Mouse (Mus musculus) hindbrain, embryonic 12.5 days (tissue): ENCODE data around the gene Ube3b. TPM values are rescaled to one million over a fixed set of nuclear protein-coding genes. Genes with fewer than 3 reads are reported as not detected.

Experiments used
- ATAC-seq: fragments of 200-750 bp; cut with Nextera tagmentation; 2 replicates; pipeline ENCODE4 v1.8.0; 2017; ENCODE audit warnings: moderate TSS enrichment; ENCODE audit not compliant: low FRiP score
- H3K27ac ChIP-seq: fragments of 300-500 bp; sonication (generic); 2 replicates; pipeline ENCODE4 v1.5.1; 2016; ENCODE audit warnings: mild to moderate bottlenecking
- H3K27me3 ChIP-seq: fragments of 300-500 bp; sonication (generic); 2 replicates; pipeline ENCODE4 v1.6.1; 2016; ENCODE audit warnings: mild to moderate bottlenecking
- H3K36me3 ChIP-seq: fragments of 300-500 bp; sonication (generic); 2 replicates; pipeline ENCODE4 v1.6.1; 2016; ENCODE audit warnings: mild to moderate bottlenecking
- H3K4me1 ChIP-seq: fragments of 300-500 bp; sonication (generic); 2 replicates; pipeline ENCODE4 v1.6.1; 2016
- H3K4me2 ChIP-seq: fragments of 300-500 bp; sonication (generic); replicated peaks from 2 replicates; pipeline ENCODE4 v1.6.1; 2016; ENCODE audit warnings: mild to moderate bottlenecking
- H3K4me3 ChIP-seq: fragments of 300-500 bp; sonication (generic); 2 replicates; pipeline ENCODE4 v1.5.1; 2016; ENCODE audit warnings: mild to moderate bottlenecking
- H3K9ac ChIP-seq: fragments of 300-500 bp; sonication (generic); 2 replicates; pipeline ENCODE4 v1.6.1; 2016; ENCODE audit warnings: mild to moderate bottlenecking, moderate library complexity
- H3K9me3 ChIP-seq: fragments of 300-500 bp; sonication (generic); replicated peaks from 2 replicates; pipeline ENCODE4 v1.6.1; 2016; ENCODE audit warnings: mild to moderate bottlenecking
- WGBS: fragments of 180-500 bp; shearing (Covaris S2); methylation state at CpG from one replicate; pipeline ENCODE4 v1.1.7; 2016; 5-methylcytosine and 5-hydroxymethylcytosine counted together
- polyA plus RNA-seq: library from polyadenylated mRNA; unstranded; fragments of >200 nt; fragmentation: Nextera tagmentation; extraction: Ambion mirVana; gene quantifications from 2 replicates; pipeline ENCODE4 v1.2.1, GENCODE M21; 2016

The Ube3b gene
- 57.9 and 58.2 TPM in 2 replicates for polyA plus RNA-seq

GRCm38 (mm10) chr5:114380209-114381012, at the start of gene Ube3b, which contains the start of gene Kctd10:
Ube3b (plus strand) TSS chr5:114380607.
Kctd10 (minus strand) TSS chr5:114380508.
- no peaks in the 10 kb centered on the region for H3K9me3 ChIP-seq
- peak; percentile 94 for ATAC-seq
- no peaks in the 10 kb centered on the region for H3K27me3 ChIP-seq
- H3K4me1 ChIP-seq: peaks cover 51% of the 10 kb centered on the region
- peak within 1 kb of the TSS; percentile 71 for H3K4me2 ChIP-seq
- WGBS: under 1% methylated on average over 73 of the region's 74 CpGs
- H3K4me3 ChIP-seq: peak within 1 kb of the TSS; percentile 92
- peak within 1 kb of the TSS; percentile 90 for H3K27ac ChIP-seq
- H3K9ac ChIP-seq: peak within 1 kb of the TSS; percentile 93
- H3K36me3 ChIP-seq: peaks cover 30% of the 10 kb centered on the region

GRCm38 (mm10) chr5:114342996-114343395, 37.4 kb upstream of the Ube3b start:
- WGBS: 79% methylated on average over 5 of the region's 5 CpGs
- ATAC-seq: no peak
- no peaks in the 10 kb centered on the region for H3K4me1 ChIP-seq
- no peak overlapping the region for H3K4me2 ChIP-seq
- 0 out of 2 replicates have a peak, but pooled peaks cover 5% of the 10 kb centered on the region for H3K27me3 ChIP-seq
- no peaks in the 10 kb centered on the region for H3K36me3 ChIP-seq
- no peak overlapping the region for H3K9ac ChIP-seq
- no peaks in the 10 kb centered on the region for H3K9me3 ChIP-seq
- no peak overlapping the region for H3K27ac ChIP-seq
- no peak overlapping the region for H3K4me3 ChIP-seq

GRCm38 (mm10) chr5:114343612-114344011, 36.8 kb upstream of the Ube3b start:
- WGBS: 88% methylated on average over 7 of the region's 7 CpGs
- H3K4me3 ChIP-seq: no peak overlapping the region
- H3K9ac ChIP-seq: no peak overlapping the region
- ATAC-seq: no peak
- H3K4me2 ChIP-seq: no peak overlapping the region
- H3K27me3 ChIP-seq: 0 out of 2 replicates have a peak, but pooled peaks cover 5% of the 10 kb centered on the region
- no peaks in the 10 kb centered on the region for H3K4me1 ChIP-seq
- H3K9me3 ChIP-seq: no peaks in the 10 kb centered on the region
- no peak overlapping the region for H3K27ac ChIP-seq
- no peaks in the 10 kb centered on the region for H3K36me3 ChIP-seq

- H3K27ac ChIP-seq: no peak overlapping the region
- no peak overlapping the region for H3K4me3 ChIP-seq
- no peaks in the 10 kb centered on the region for H3K27me3 ChIP-seq
- H3K9ac ChIP-seq: no peak overlapping the region
- H3K9me3 ChIP-seq: no peaks in the 10 kb centered on the region
- no peaks in the 10 kb centered on the region for H3K36me3 ChIP-seq
- H3K4me1 ChIP-seq: no peaks in the 10 kb centered on the region
- ATAC-seq: no peak
- no peak overlapping the region for H3K4me2 ChIP-seq
- 52% methylated on average over 3 of the region's 3 CpGs for WGBS
Measured at GRCm38 (mm10) chr5:114345538-114345937, 34.9 kb upstream of the Ube3b start.

- H3K27me3 ChIP-seq: no peaks in the 10 kb centered on the region
- WGBS: 85% methylated on average over 10 of the region's 10 CpGs
- no peaks in the 10 kb centered on the region for H3K36me3 ChIP-seq
- H3K4me2 ChIP-seq: no peak overlapping the region
- H3K9me3 ChIP-seq: no peaks in the 10 kb centered on the region
- no peak overlapping the region for H3K9ac ChIP-seq
- no peak overlapping the region for H3K4me3 ChIP-seq
- ATAC-seq: no peak
- no peak overlapping the region for H3K27ac ChIP-seq
- no peaks in the 10 kb centered on the region for H3K4me1 ChIP-seq
Measured at GRCm38 (mm10) chr5:114347005-114347404, 33.4 kb upstream of the Ube3b start.

- ATAC-seq: no peak
- Histone ChIP-seq H3K4me3 (no peak overlapping the region), H3K4me1 (no peaks in the 10 kb centered on the region), H3K36me3 (no peaks in the 10 kb centered on the region), H3K9me3 (no peaks in the 10 kb centered on the region), H3K27ac (no peak overlapping the region), H3K4me2 (no peak overlapping the region), H3K27me3 (no peaks in the 10 kb centered on the region), H3K9ac (no peak overlapping the region)
- 60% methylated on average over 10 of the region's 10 CpGs for WGBS
Measured at GRCm38 (mm10) chr5:114351490-114351889, 28.9 kb upstream of the Ube3b start.

GRCm38 (mm10) chr5:114356250-114356935, 24.0 kb upstream of the Ube3b start:
- Histone ChIP-seq H3K27ac (no peak overlapping the region), H3K9ac (no peak overlapping the region), H3K27me3 (no peaks in the 10 kb centered on the region), H3K4me1 (peaks cover 8% of the 10 kb centered on the region; the same call in 1 of the 2 replicates), H3K36me3 (peaks cover 14% of the 10 kb centered on the region), H3K4me2 (no peak overlapping the region), H3K9me3 (no peaks in the 10 kb centered on the region), H3K4me3 (no peak overlapping the region)
- no peak for ATAC-seq
- WGBS: 31% methylated on average over 7 of the region's 7 CpGs

- Histone ChIP-seq H3K4me3 (no peak overlapping the region), H3K36me3 (peaks cover 20% of the 10 kb centered on the region), H3K27me3 (no peaks in the 10 kb centered on the region), H3K4me1 (peaks cover 8% of the 10 kb centered on the region; the same call in 1 of the 2 replicates), H3K4me2 (no peak overlapping the region), H3K9ac (no peak overlapping the region), H3K9me3 (no peaks in the 10 kb centered on the region), H3K27ac (no peak overlapping the region)
- ATAC-seq: peak; percentile 29; the same call in 1 of the 2 replicates
- WGBS: 57% methylated on average over 23 of the region's 23 CpGs
Measured at GRCm38 (mm10) chr5:114356936-114357751, 23.3 kb upstream of the Ube3b start.

- no peak for ATAC-seq
- Histone ChIP-seq H3K9me3 (no peaks in the 10 kb centered on the region), H3K4me3 (no peak overlapping the region), H3K27me3 (no peaks in the 10 kb centered on the region), H3K27ac (no peak overlapping the region), H3K9ac (no peak overlapping the region), H3K4me1 (peaks cover 8% of the 10 kb centered on the region; the same call in 1 of the 2 replicates), H3K4me2 (no peak overlapping the region), H3K36me3 (peaks cover 37% of the 10 kb centered on the region)
- 72% methylated on average over 10 of the region's 10 CpGs for WGBS
Measured at GRCm38 (mm10) chr5:114358833-114359232, 21.6 kb upstream of the Ube3b start.

GRCm38 (mm10) chr5:114359586-114359985, 20.8 kb upstream of the Ube3b start:
- Histone ChIP-seq H3K9me3 (no peaks in the 10 kb centered on the region), H3K36me3 (peaks cover 43% of the 10 kb centered on the region), H3K27me3 (no peaks in the 10 kb centered on the region), H3K4me3 (no peak overlapping the region), H3K27ac (no peak overlapping the region), H3K4me1 (peaks cover 8% of the 10 kb centered on the region; the same call in 1 of the 2 replicates), H3K4me2 (no peak overlapping the region), H3K9ac (no peak overlapping the region)
- no peak for ATAC-seq
- 77% methylated on average over 8 of the region's 8 CpGs for WGBS

- Histone ChIP-seq H3K36me3 (peaks cover 57% of the 10 kb centered on the region), H3K4me3 (no peak overlapping the region), H3K27ac (no peak overlapping the region), H3K9ac (no peak overlapping the region), H3K4me2 (no peak overlapping the region), H3K4me1 (peaks cover 8% of the 10 kb centered on the region; the same call in 1 of the 2 replicates), H3K27me3 (no peaks in the 10 kb centered on the region), H3K9me3 (no peaks in the 10 kb centered on the region)
- ATAC-seq: no peak
- WGBS: 82% methylated on average over 15 of the region's 15 CpGs
Measured at GRCm38 (mm10) chr5:114360968-114361367, 19.4 kb upstream of the Ube3b start.
